Mouse (Mus musculus) embryo, embryonic 10 days (tissue): ENCODE results near the gene Plekho1.
A peak's percentile ranks its signal among the peaks of the same experiment; 100 is the strongest.
"Not testable (repeated sequence)": the region's sequence is repeated elsewhere in the genome, so short reads cannot be mapped to it uniquely, and the experiment has no call there.

Experiments
- DNase-seq: peaks from one replicate; pipeline ENCODE4 v3.0.0-alpha.2; 2015; ENCODE audit warnings: low spot score

Gene Plekho1

GRCm38 (mm10) chr3:95980276-95980970, 15.4 kb downstream of the Plekho1 start:
- DNase-seq: no peak

DNA sequence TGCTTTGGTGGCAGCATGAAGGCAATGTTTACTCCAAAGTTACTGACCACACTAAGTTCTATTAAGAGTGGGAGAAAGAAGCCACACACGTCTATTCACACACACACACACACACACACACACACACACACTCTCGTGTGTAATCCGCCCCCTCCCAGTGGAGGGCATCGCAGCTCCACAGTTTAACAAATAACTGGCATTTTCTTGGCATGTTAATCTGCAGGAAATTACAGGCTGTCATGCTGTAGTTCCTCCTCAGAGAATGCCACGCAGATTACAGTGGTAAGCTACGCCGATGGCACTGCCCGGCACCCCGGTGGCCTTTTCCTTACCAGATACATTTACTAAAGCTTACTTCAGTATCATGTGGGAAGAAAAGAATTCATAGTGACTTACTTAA, 17.5 kb downstream of the Plekho1 start:
- no peak for DNase-seq

- DNase-seq: not testable (repeated sequence)
These were observed 18.2 kb downstream of the Plekho1 start for GRCm38 (mm10) chr3:95977587-95977986.

- DNase-seq: no peak
These were observed 18.7 kb downstream of the Plekho1 start for GRCm38 (mm10) chr3:95977079-95977478.

DNA sequence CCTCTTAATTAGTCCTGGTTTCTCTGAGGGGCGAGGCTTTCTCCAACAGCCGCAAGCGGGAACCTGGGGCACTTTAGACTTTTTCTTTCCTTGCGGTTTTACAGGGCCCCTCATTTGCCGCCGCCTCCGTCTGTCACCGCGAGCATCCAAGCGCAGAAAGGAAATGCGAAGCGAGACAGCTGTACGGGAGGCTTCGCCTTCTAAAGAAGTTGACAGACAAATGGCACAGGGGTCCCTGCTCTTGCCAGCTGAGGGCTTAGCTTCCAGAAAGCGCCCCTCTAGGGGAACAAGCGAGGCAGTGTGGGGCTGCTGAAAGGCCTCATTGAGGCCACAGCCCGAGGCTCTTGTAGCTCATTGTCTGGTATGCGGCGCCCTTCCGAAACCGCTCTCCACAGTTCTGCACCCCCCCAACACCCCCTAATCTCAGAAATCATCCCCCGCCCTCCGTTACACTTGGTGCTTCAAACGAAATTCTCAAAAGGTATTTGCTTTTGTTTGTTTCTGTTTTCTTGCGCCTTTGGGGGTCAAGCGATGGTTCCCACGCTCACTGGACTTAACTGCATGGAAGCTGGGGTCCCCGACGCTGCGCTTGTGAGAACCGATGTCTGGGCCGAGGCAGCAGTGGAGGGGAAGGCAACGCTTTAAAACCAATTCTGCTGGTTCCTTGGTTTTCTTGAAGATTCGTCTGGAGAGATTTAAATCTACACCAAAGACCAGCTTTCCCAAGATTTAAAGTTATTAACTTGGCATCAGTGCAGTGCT, 22.7 kb downstream of the Plekho1 start:
- DNase-seq: peak; percentile 81

DNA sequence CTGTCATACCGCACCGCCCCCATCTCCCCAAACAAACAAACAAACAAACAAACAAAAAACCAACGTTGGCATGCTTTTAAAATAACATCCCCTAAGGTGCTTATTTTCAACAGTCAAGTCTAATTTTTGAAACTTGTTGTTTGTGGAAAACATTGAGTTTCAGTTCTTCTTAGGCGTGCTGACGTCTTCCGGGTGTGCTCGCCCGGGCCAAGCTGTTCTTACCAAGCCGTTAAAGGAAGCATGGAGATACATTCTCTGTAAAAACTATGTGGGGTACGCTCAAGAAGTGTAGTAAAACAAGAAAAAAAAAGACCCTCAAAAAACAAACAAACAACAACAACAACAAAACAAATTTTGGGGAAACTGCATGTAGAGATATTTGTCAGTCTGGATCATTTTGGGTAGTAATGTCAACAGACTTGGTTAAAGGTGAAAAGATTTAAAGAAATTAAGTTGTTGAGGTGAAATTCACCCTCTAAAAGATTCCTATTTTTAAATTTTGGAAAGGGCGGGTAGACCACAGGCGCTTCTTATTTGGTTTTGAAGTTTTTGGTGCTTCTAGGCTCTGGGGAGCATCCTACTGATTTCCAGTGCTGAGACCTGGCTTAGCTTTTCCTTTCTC, 23.4 kb downstream of the Plekho1 start:
- no peak for DNase-seq

GRCm38 (mm10) chr3:95970661-95971060, 25.1 kb downstream of the Plekho1 start:
- not testable (repeated sequence) for DNase-seq

- no peak for DNase-seq
These were observed 26.5 kb downstream of the Plekho1 start for GRCm38 (mm10) chr3:95969277-95969676.

GRCm38 (mm10) chr3:95965518-95966451, 30.0 kb downstream of the Plekho1 start:
- peak; percentile 47 for DNase-seq

GRCm38 (mm10) chr3:95963681-95964080, 32.1 kb downstream of the Plekho1 start:
- peak; percentile 39 for DNase-seq

GRCm38 (mm10) chr3:95963230-95963629, 32.6 kb downstream of the Plekho1 start:
- peak; percentile 35 for DNase-seq

GRCm38 (mm10) chr3:95962182-95962581, 33.6 kb downstream of the Plekho1 start:
- not testable (repeated sequence) for DNase-seq

GRCm38 (mm10) chr3:95959807-95960206, 36.0 kb downstream of the Plekho1 start:
- no peak for DNase-seq

DNA sequence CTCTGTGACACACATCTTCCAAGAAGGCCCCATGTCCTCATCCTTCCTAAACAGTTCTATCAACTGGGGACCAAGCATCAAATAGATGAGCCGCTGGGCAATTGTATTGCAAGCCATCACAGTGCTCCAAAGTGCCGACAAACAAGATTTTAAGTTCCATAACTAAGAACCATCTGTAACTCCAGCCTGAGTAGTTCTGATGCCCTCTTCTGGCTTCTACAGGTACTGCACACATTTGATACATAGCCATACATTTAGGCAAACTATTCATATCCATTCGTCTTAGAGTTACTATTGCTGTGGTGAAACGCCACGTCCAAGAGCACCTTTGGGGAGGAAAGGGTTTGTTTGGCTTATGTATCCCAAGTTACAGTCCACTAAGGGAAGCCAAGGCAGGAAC, 36.7 kb downstream of the Plekho1 start:
- peak; percentile 52 for DNase-seq

DNA sequence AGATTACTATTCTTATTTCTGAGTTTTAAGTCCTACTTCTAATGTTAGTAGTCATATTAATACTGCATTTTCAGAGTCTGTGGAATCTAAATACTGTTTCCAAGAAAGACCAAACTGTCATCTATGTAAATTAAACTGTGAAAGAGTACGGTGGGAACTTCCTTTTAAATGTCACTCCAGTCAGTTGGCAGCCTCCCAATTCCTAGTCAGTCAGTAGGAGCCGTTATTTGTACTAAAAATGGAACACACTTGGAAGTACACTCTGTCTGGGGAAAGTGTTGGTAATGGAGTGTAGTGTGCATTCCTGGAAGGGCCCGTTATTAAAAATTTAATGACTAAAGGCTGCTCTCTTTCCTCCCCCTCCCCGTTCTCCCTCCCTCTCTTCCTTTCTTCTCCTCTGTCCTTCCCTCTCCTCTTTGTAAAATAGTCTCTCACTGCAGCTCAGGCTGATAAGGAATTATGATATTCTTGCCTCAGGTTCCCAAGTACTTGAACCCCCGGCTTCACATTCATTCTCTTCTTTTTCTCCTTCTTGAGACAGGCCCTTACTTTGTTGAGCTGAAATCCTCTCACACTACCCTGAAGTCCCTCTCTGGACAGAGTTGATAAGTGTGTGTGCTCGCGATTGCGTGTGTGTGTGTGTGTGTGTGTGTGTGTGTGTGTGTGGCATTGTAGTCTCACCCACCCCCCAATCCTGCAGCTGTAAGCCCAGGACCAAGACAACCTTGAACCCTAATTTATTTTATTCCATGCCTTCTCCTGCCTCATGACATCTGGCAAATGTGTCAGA, 38.2 kb downstream of the Plekho1 start:
- DNase-seq: no peak

DNA sequence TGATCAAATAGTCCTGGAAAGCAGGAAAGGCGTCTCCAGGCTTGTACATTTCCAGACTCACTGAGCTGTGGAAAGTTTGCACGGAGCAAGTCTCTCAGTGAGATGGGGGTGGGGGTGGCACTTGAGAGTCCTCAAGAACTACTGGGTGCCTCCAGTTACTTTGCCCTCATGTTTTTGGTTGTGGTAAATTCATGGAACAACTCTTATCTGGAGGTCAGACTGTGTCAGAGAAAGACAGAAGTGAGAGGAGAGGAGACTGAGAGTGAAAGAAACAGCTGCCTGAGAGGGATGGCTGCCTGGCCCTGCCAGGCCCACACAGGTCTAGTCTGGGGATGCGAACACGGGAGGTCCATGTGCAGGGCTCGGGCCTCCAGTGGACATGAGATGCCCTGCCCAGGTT, 40.5 kb downstream of the Plekho1 start:
- DNase-seq: no peak

GRCm38 (mm10) chr3:95954648-95955173, 41.1 kb downstream of the Plekho1 start:
- DNase-seq: not testable (repeated sequence)

DNA sequence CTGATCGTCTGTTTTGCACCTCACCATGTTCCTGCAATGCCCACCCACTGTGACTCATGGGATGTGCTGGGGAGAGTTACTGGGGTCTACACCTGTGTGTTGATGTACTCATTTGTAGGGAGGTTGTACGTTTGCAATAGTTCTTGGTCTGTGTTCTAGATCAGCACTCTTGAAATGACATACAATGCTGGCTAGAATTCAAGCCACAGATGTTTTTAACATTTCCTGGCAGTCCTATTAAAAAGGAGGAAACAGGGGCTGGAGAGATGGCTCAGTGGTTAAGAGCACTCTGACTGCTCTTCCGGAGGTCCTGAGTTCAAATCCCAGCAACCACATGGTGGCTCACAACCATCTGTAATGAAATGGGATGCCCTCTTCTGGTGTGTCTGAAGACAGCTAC, 42.3 kb downstream of the Plekho1 start:
- no peak for DNase-seq

- DNase-seq: no peak
These were observed 42.8 kb downstream of the Plekho1 start for GRCm38 (mm10) chr3:95953023-95953422.

DNA sequence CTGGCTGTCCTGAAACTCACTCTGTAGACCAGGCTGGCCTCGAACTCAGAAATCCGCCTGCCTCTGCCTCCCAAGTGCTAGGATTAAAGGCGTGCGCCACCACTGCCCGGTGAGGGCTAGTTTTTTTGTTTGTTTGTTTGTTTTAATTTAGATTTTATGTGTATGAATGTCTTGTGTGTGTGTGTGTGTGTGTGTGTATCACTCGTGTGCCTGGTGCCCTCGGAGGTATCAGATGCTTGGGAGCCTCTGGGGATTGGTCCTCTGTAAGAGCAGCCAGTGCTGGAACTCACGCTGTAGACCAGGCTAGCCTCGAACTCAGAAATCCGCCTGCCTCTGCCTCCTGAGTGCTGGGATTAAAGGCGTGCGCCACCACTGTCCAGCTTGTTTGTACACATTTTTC, 44.2 kb downstream of the Plekho1 start:
- DNase-seq: not testable (repeated sequence)
